Mouse (Mus musculus) kidney, adult 2 months (tissue): ENCODE results near the gene Adssl1.

Source experiments
- CTCF ChIP-seq: fragments of 200-500 bp; conservative IDR thresholded peaks from 2 replicates; pipeline ENCODE4 v1.5.1; 2011; ENCODE audit warnings: low read depth, mild to moderate bottlenecking, control low read depth, low read length, moderate library complexity, mixed read lengths; ENCODE audit not compliant: insufficient read depth, insufficient read length
- POLR2A ChIP-seq: fragments of 200-500 bp; IDR thresholded peaks from one replicate; pipeline ENCODE4 v1.6.1; 2011; ENCODE audit warnings: low read depth, low read length, control low read depth

DNA sequence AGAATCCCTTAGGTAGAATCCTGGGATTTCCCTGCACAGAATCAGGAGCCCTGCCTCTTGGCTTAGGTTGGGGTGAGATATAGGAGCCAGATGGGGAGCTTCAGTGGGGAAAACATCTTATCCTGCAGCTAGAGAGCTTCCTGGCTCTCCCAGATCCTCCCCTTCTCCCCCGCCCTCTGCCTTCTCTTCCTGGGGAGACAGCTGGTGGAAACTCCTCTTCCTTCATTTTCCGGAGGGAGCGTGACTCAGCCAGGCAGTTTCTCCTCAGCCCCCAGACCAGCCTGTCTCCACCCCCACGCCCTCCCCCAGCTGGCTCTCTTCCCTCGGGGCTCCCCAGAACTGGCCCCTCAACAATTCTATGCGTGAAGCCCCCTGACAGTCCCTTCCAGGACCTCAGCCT is 43.5 kb upstream of the Adssl1 start:
- TF ChIP-seq CTCF (no peak), POLR2A (no peak)
